Mouse (Mus musculus): ENCODE measurements at regions not wholly inside any gene's neighbourhood (a gene's known extent, or its start where the extent isn't known, plus 50 kb on each side); places are given as distances from the start of the nearest gene placed in this dataset.

GRCm38 (mm10) chr10:126182386-126182785 is 216.4 kb downstream of the Lrig3 start:
- no peak for DNase-seq

- DNase-seq, result no peak
These were observed 218.0 kb downstream of the Lrig3 start for GRCm38 (mm10) chr10:126183961-126184360.

- DNase-seq, result peak; percentile 37 to 40
These were observed 219.4 kb downstream of the Lrig3 start for GRCm38 (mm10) chr10:126185410-126185809.

GRCm38 (mm10) chr10:126186086-126186485 is 220.1 kb downstream of the Lrig3 start:
- DNase-seq, result no peak

GRCm38 (mm10) chr10:126189001-126189400 is 223.0 kb downstream of the Lrig3 start:
- DNase-seq, result no peak
